Comparison of ENCODE assay signal across 9 mouse cellular contexts in genomic region chr5:132542381-132543020, GRCm38 (mm10). TPM values are rescaled to one million over a fixed set of nuclear protein-coding genes. Genes with fewer than 3 reads are reported as not detected.
A peak's percentile ranks its signal among the peaks of the same experiment; 100 is the strongest.
DNase-seq lines count a peak whose midpoint lies in the region; ATAC-seq and TF ChIP-seq lines count a peak whose summit lies in the region.
"Had no signal": no experiment of that assay in that cellular context is flagged by ENCODE, and none has a peak within 500 bp of the region (broad histone marks: within the 10 kb centered on the region; RNA-seq: fewer than 3 reads in every experiment).

No protein-coding gene starts in this region.

- peak overlapping the region; percentile 87 for H3K4me3 ChIP-seq in kidney, embryonic 15.5 days (replicated peaks)
- peak overlapping the region; percentile 71 for H3K4me3 ChIP-seq in stomach, postnatal 0 days (ENCODE audit: low read depth, low read length)

- no peak for TF ChIP-seq CTCF in stomach, postnatal 0 days (IDR thresholded peaks at IDR 0.05; ENCODE audit: low read depth)

- H3K4me1 ChIP-seq in kidney, embryonic 15.5 days, result peaks cover 30% of the 10 kb centered on the region
- H3K4me1 ChIP-seq in stomach, postnatal 0 days (replicated peaks; ENCODE audit: control insufficient read depth, insufficient read depth), result no peaks in the 10 kb centered on the region; the same call in 1 of the 2 replicates

- H3K9me3 ChIP-seq in kidney, embryonic 15.5 days (replicated peaks), result no peaks in the 10 kb centered on the region
- no peaks in the 10 kb centered on the region for H3K9me3 ChIP-seq in stomach, postnatal 0 days (ENCODE audit: control insufficient read depth, low read length)

- H3K4me2 ChIP-seq in kidney, embryonic 15.5 days, result peak overlapping the region; percentile 91
- H3K4me2 ChIP-seq in stomach, postnatal 0 days (replicated peaks; ENCODE audit: low read depth), result peak overlapping the region; percentile 94

- under 1% methylated on average over 28 of the region's 28 CpGs for WGBS in kidney, embryonic 15.5 days
- WGBS in stomach, postnatal 0 days, result under 1% methylated on average over 28 of the region's 28 CpGs

- ATAC-seq in kidney, embryonic 15.5 days (replicated peaks; ENCODE audit: low FRiP score), result peak; percentile 13; the same call in 1 of the 2 replicates
- ATAC-seq in stomach, postnatal 0 days (ENCODE audit: low FRiP score, low TSS enrichment), result no peak
- no peak for ATAC-seq in granulocyte monocyte progenitor cell, adult 5-6 weeks (replicated peaks; ENCODE audit: poor library complexity, severe bottlenecking)

- H3K27me3 ChIP-seq in kidney, embryonic 15.5 days, result peaks cover 3% of the 10 kb centered on the region; the same call in 1 of the 2 replicates
- no peaks in the 10 kb centered on the region for H3K27me3 ChIP-seq in stomach, postnatal 0 days (ENCODE audit: control insufficient read depth, insufficient read depth, low read length)

- H3K9ac ChIP-seq in kidney, embryonic 15.5 days, result peak overlapping the region; percentile 75
- peak overlapping the region; percentile 74 for H3K9ac ChIP-seq in stomach, postnatal 0 days (ENCODE audit: low read length)

- H3K27ac ChIP-seq in kidney, embryonic 15.5 days, result peak overlapping the region; percentile 95
- H3K27ac ChIP-seq in stomach, postnatal 0 days (replicated peaks), result peak overlapping the region; percentile 76
- H3K27ac ChIP-seq: macrophage had no signal

- DNase-seq in ovary, postnatal 10 days (ENCODE audit: low spot score), result peak; percentile 9
- DNase-seq in ovary, adult 18-20 months (ENCODE audit: low spot score), result no peak
- peak; percentile 25 for DNase-seq in cerebellum, adult 8-10 months
- peak; percentile 24 to 26 for DNase-seq in frontal cortex, postnatal 36 days (ENCODE audit: low spot score in 2 of 2)
- DNase-seq in mesoderm, embryonic 11.5 days (ENCODE audit: low read depth, low spot score), result peak; percentile 72
- peak; percentile 14 for DNase-seq in stomach, postnatal 0 days (ENCODE audit: low spot score)

- no peaks in the 10 kb centered on the region for H3K36me3 ChIP-seq in kidney, embryonic 15.5 days
- no peaks in the 10 kb centered on the region for H3K36me3 ChIP-seq in stomach, postnatal 0 days (ENCODE audit: control insufficient read depth, insufficient read depth, low read length)

- TF ChIP-seq EP300 in stomach, postnatal 0 days (optimal IDR thresholded peaks at IDR 0.05), result no peak

RNA-seq across cellular contexts. Expression of gene Auts2, which starts 0.6 kb away (rescaled TPM):
- polyA plus RNA-seq in kidney, embryonic 15.5 days (2015; fragmentation: Nextera tagmentation; extraction: Ambion mirVana), result 25.6 and 27.7 TPM in 2 replicates
- 7.3 and 8.5 TPM in 2 replicates for polyA plus RNA-seq in stomach, postnatal 0 days (2015; fragmentation: Nextera tagmentation; extraction: Ambion mirVana)
- total RNA-seq in granulocyte monocyte progenitor cell, adult 5-6 weeks (2014; fragmentation: Nextera tagmentation), result 13.2 and 109 TPM in 2 replicates
- 0.62 and 3.1 TPM in 2 replicates for total RNA-seq in granulocyte monocyte progenitor cell, adult 5-6 weeks (2017)
